Mouse (Mus musculus) G1E (cell line): ENCODE measurements around the gene Tob2.

Source experiments
- CTCF ChIP-seq: IDR thresholded peaks from 2 replicates; pipeline ENCODE4 v1.5.1; 2012; ENCODE audit warnings: low read depth, low read length, inconsistent platforms, mixed read lengths
- GATA1 ChIP-seq: IDR thresholded peaks from 2 replicates; pipeline ENCODE4 v1.6.1; 2012; ENCODE audit warnings: borderline replicate concordance, low read length, inconsistent platforms, mixed read lengths
- GATA2 ChIP-seq: IDR thresholded peaks from 2 replicates; pipeline ENCODE4 v1.6.1; 2012; ENCODE audit warnings: low read depth, low read length, inconsistent platforms, borderline replicate concordance
- POLR2AphosphoS5 ChIP-seq: IDR thresholded peaks from 2 replicates; pipeline ENCODE4 v1.6.1; 2012; ENCODE audit warnings: low read depth, low read length, inconsistent platforms; ENCODE audit not compliant: insufficient replicate concordance

- TF ChIP-seq CTCF (no peak), GATA2 (no peak), GATA1 (no peak), POLR2AphosphoS5 (no peak)
These were observed 44.5 kb downstream of the Tob2 start for GRCm38 (mm10) chr15:81813986-81814705.
